Mouse (Mus musculus): Measurements from ENCODE around the gene Prkca.

GRCm38 (mm10) chr11:107950211-107950610, 393.5 kb downstream of the Prkca start:
- TF ChIP-seq CTCF (IDR thresholded peaks at IDR 0.05; ENCODE audit: low read depth) = no peak
- no peak for TF ChIP-seq EP300 (IDR thresholded peaks at IDR 0.05; ENCODE audit: low read depth)
